Mouse (Mus musculus) embryonic fibroblast, embryonic 13.5 days (primary cell): ENCODE data around the gene Ppard. TPM values are rescaled to one million over a fixed set of nuclear protein-coding genes. Genes with fewer than 3 reads are reported as not detected.

Source experiments
- H3K27ac ChIP-seq: 2 replicates; pipeline ENCODE4 v1.5.1; 2012; ENCODE audit warnings: low read length, control low read depth, inconsistent platforms; ENCODE audit not compliant: insufficient read depth
- H3K4me1 ChIP-seq: 2 replicates; pipeline ENCODE4 v1.6.1; 2011; ENCODE audit warnings: low read length; ENCODE audit not compliant: control insufficient read depth, insufficient read depth
- H3K4me3 ChIP-seq: 2 replicates; pipeline ENCODE4 v1.5.1; 2011; ENCODE audit warnings: mild to moderate bottlenecking, control low read depth, low read length; ENCODE audit not compliant: insufficient read depth
- CTCF ChIP-seq: IDR thresholded peaks from 2 replicates; pipeline ENCODE4 v1.5.1; 2011; ENCODE audit warnings: mild to moderate bottlenecking, control low read depth, low read length, moderate library complexity, borderline replicate concordance; ENCODE audit not compliant: insufficient read depth
- POLR2A ChIP-seq: IDR thresholded peaks from 2 replicates; pipeline ENCODE4 v1.6.1; 2011; ENCODE audit warnings: low read depth, mild to moderate bottlenecking, control low read depth, low read length, moderate library complexity
- polyA plus RNA-seq: library from polyadenylated mRNA; stranded (reverse); fragments of >200 nt; gene quantifications from 2 replicates; pipeline ENCODE4 v1.2.4, GENCODE M21; 2011; ENCODE audit warnings: low read depth; ENCODE audit not compliant: missing spikeins, insufficient read length

Gene Ppard
- polyA plus RNA-seq, 1 experiment = 31.6 TPM

- Histone ChIP-seq H3K4me3 (no peak overlapping the region), H3K4me1 (no peaks in the 10 kb centered on the region), H3K27ac (no peak overlapping the region)
- TF ChIP-seq POLR2A = no peak
- TF ChIP-seq CTCF = no peak
Observed at GRCm38 (mm10) chr17:28298888-28299287, 66.4 kb downstream of the Ppard start.

DNA sequence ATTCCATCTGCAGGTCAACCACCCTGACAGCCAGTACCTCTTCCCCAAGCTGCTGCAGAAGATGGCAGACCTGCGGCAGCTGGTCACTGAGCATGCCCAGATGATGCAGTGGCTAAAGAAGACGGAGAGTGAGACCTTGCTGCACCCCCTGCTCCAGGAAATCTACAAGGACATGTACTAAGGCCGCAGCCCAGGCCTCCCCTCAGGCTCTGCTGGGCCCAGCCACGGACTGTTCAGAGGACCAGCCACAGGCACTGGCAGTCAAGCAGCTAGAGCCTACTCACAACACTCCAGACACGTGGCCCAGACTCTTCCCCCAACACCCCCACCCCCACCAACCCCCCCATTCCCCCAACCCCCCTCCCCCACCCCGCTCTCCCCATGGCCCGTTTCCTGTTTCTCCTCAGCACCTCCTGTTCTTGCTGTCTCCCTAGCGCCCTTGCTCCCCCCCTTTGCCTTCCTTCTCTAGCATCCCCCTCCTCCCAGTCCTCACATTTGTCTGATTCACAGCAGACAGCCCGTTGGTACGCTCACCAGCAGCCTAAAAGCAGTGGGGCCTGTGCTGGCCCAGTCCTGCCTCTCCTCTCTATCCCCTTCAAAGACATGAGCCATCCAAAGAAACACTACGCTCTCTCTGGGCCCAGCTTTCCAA lies 67.3 kb downstream of the Ppard start:
- TF ChIP-seq POLR2A (no peak), CTCF (no peak)
- no peaks in the 10 kb centered on the region for H3K4me1 ChIP-seq
- H3K4me3 ChIP-seq = no peak overlapping the region
- no peak overlapping the region for H3K27ac ChIP-seq

GRCm38 (mm10) chr17:28300323-28300722 lies 67.8 kb downstream of the Ppard start:
- Histone ChIP-seq H3K4me3 (no peak overlapping the region), H3K27ac (no peak overlapping the region), H3K4me1 (no peaks in the 10 kb centered on the region)
- TF ChIP-seq CTCF = no peak
- TF ChIP-seq POLR2A = no peak

- Histone ChIP-seq H3K4me3 (no peak overlapping the region), H3K27ac (no peak overlapping the region), H3K4me1 (no peaks in the 10 kb centered on the region)
- TF ChIP-seq POLR2A (no peak), CTCF (no peak)
Observed at GRCm38 (mm10) chr17:28300850-28301249, 68.3 kb downstream of the Ppard start.

DNA sequence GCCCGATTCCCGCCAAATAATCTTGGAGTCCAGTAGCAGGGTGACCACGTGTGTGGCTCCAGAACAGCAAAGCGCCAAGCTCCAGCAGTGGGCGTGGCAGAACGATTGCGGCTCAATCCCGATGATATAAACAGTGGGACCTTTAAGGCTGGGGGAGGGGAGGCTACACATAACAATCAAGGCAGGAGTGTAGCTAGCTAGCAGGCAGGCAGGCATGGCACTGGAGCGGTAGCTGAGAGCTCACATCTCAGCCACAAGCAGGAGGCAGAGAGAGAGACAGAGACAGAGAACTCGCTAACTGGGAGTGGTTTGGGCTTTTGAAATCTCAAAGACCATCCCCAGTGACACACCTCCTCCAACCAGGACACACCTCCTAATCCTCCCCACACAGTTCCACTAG lies 72.7 kb downstream of the Ppard start:
- no peaks in the 10 kb centered on the region for H3K4me1 ChIP-seq
- H3K4me3 ChIP-seq = no peak overlapping the region
- TF ChIP-seq POLR2A = no peak
- TF ChIP-seq CTCF = no peak
- H3K27ac ChIP-seq = no peak overlapping the region

DNA sequence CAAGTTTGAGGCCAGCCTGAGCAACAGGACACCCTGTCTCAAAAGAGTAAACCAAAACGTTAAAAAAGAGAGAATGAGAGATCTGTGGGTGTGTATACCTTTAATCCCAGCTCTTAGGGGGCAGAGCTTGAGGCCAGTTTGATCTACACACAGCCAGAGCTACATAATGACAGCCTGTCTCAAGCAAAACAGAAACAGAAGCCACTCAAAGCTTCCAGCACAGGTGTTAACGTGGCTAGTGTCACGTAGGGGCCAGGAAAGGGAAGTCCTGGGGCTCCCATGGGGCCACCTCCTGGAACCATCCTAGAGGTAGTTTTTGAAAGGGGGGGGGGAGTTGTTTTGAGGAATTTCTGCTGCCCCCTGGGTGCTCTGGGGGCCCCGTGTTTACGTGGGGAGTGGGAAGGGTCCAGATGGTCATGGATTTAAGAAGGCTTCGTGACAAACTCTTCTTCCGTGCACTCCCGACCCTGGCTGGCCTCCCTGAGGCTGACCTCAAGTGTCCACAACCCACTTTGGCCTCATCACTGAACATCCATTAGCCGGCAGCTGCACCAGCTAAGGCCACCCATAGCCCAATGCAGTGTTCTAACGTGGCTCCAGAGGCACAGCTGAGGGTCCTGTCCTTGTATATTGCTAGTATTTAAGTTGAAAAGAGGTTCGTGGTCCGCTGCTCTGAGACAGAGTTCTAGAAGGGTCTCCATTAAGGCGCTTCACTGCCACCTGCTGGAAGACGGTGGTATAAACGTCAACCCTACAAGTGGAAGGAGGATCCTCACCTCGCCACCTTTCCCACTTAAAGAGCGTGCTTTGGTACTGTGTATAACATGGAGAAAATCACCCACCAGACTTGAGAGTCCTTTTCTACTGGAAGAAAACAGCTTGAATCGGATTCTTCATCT lies 76.0 kb downstream of the Ppard start:
- Histone ChIP-seq H3K4me1 (no peaks in the 10 kb centered on the region), H3K27ac (no peak overlapping the region), H3K4me3 (no peak overlapping the region)
- TF ChIP-seq CTCF (peak; percentile 62; the same call in 1 of the 2 replicates), POLR2A (no peak)

- Histone ChIP-seq H3K27ac (no peak overlapping the region), H3K4me3 (no peak overlapping the region), H3K4me1 (0 out of 2 replicates have a peak, but pooled peaks cover 4% of the 10 kb centered on the region)
- TF ChIP-seq CTCF = no peak
- no peak for TF ChIP-seq POLR2A
Observed at GRCm38 (mm10) chr17:28310831-28311230, 78.3 kb downstream of the Ppard start.

DNA sequence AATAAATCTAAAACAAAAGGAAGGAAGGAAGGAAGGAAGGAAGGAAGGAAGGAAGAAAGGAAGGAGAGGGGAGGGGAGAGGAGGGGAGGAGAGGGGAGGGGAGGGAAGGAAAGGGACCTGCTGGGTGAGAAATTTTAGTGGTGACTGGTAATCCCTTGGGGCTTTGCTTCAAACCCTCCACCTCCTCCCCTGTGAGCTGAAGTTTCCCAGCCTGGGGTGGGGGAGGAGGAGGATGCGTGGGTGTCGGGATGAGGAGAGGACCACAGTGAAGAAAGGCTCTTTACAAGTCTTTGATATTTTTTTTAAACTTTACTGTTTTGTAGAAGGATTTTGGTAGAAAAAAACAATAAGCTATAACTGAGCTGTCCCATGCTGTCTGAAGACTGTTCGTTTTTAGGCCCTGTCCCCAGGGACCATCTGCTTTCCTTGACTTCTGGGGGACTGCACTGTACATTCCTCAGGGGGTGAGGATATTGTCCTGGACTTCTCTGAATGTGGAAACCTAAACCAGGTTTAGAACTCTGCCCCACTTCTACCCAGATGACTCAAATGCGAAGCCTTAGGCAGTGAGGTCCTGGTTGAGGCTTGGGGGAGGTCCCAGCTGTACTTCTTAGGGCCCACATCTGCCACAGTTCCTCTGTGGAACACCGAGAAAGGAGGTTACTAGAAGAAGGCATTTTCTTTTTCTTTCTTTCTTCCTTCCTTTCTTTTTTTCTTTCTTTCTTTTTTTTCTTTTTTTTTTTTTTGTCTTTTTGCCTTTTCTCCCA lies 79.0 kb downstream of the Ppard start:
- H3K4me1 ChIP-seq = 0 out of 2 replicates have a peak, but pooled peaks cover 4% of the 10 kb centered on the region
- no peak for TF ChIP-seq POLR2A
- no peak for TF ChIP-seq CTCF

DNA sequence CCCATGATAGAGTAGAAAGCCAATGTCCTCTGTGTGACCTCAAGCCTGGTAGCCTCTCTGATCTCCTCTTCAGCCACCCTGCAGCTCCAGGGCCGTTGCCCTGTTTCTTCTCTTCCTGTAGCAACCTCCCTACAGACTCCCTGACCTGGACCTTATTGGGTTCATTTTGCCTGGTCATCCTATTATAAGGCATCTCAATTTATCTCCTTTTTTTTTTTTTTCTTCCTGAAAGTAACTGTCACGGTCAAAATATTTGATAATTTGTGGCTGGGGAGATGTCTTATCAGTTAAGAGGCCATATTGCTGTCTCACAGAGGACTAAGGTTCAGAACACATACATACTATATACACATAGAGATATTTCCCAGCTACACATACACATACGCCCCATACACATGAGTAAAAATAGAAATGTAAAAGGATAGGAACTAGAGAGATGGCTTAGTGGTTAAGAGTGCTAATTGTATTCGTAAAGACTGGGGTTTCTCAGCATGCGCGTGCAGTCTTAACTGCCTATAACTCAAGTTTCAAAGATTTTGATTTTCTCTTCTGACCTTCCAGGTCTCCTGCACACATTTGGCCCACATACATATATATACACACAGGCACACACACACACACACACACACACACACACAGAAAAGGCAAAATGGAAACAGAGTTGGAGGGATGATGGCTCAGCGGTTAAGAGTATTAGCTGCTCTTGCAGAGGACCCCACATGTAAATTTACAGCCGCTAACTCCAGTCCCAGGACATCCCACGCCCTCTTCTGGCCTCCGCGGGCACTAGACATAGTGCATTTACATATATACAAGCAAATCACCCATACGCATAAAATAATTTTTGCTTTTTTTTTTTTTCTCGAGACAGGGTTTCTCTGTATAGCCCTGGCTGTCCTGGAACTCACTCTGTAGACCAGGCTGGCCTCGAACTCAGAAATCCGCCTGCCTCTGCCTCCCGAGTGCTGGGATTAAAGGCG lies 80.0 kb downstream of the Ppard start:
- TF ChIP-seq POLR2A = no peak
- TF ChIP-seq CTCF = peak; percentile 19; the same call in 1 of the 2 replicates
- H3K4me1 ChIP-seq = 0 out of 2 replicates have a peak, but pooled peaks cover 4% of the 10 kb centered on the region
- H3K4me3 ChIP-seq = peak overlapping the region; percentile 32
- H3K27ac ChIP-seq = peak overlapping the region; percentile 65

More for the DNA sequence above, 79.0 kb downstream of the Ppard start:
- Histone ChIP-seq H3K27ac (peak overlapping the region; percentile 78), H3K4me3 (no peak overlapping the region)
